Mouse (Mus musculus) small intestine, adult 2 months (tissue): ENCODE data around the gene Golph3.

Source experiments
- CTCF ChIP-seq: fragments of 200-500 bp; IDR thresholded peaks from 2 replicates; pipeline ENCODE4 v1.5.1; 2012; ENCODE audit warnings: low read depth, mild to moderate bottlenecking, control low read depth, inconsistent platforms, low read length, moderate library complexity, mixed read lengths; ENCODE audit not compliant: insufficient replicate concordance, insufficient read length; ENCODE audit errors: extremely low read depth
- POLR2A ChIP-seq: fragments of 200-500 bp; IDR thresholded peaks from 2 replicates; pipeline ENCODE4 v1.6.1; 2012; ENCODE audit warnings: low read depth, mild to moderate bottlenecking, control low read depth, inconsistent platforms, low read length, moderate library complexity

GRCm38 (mm10) chr15:12298231-12298737 lies 23.0 kb upstream of the Golph3 start:
- no peak for TF ChIP-seq CTCF
- TF ChIP-seq POLR2A, result no peak
